Mouse (Mus musculus): ENCODE results near the gene Gstm4.

GRCm38 (mm10) chr3:108092536-108093115 lies 47.9 kb upstream of the Gstm4 start, which contains the start of gene Gnat2:
- TF ChIP-seq CTCF (conservative IDR thresholded peaks at IDR 0.05 in 1 of 2, IDR thresholded peaks at IDR 0.05 in 1 of 2; ENCODE audit: low read depth in 2 of 2, low read length in 2 of 2) (no peak), ETS1 (conservative IDR thresholded peaks at IDR 0.05; ENCODE audit: low read depth, low read length) (no peak), TCF12 (IDR thresholded peaks at IDR 0.05; ENCODE audit: low read depth, low read length) (no peak), MEF2A (IDR thresholded peaks at IDR 0.05; ENCODE audit: borderline replicate concordance, low read depth, low read length) (no peak), ELF1 (IDR thresholded peaks at IDR 0.05; ENCODE audit: low read depth, low read length) (no peak), IRF4 (IDR thresholded peaks at IDR 0.05; ENCODE audit: low read depth, low read length) (no peak), MAZ (IDR thresholded peaks at IDR 0.05; ENCODE audit: low read depth, low read length) (no peak), MYC (IDR thresholded peaks at IDR 0.05; ENCODE audit: low read depth, low read length) (no peak), SIN3A (IDR thresholded peaks at IDR 0.05; ENCODE audit: low read length) (no peak), PAX5 (IDR thresholded peaks at IDR 0.05; ENCODE audit: low read length) (no peak), ZKSCAN1 (IDR thresholded peaks at IDR 0.05; ENCODE audit: borderline replicate concordance, low read depth, low read length) (no peak), JUND (conservative IDR thresholded peaks at IDR 0.05; ENCODE audit: low read depth, low read length) (no peak), POLR2A (IDR thresholded peaks at IDR 0.05; ENCODE audit: low read depth, low read length) (no peak)
